Mouse (Mus musculus) megakaryocyte, embryonic 14.5 days (primary cell): ENCODE results near the gene Smurf2.
"Not testable (repeated sequence)": the region's sequence is repeated elsewhere in the genome, so short reads cannot be mapped to it uniquely, and the experiment has no call there.

ENCODE experiments used
- FLI1 ChIP-seq: IDR thresholded peaks from 2 replicates; pipeline ENCODE4 v1.6.1; 2012; ENCODE audit warnings: low read length, inconsistent platforms, mixed read lengths
- GATA1 ChIP-seq: IDR thresholded peaks from 3 replicates; pipeline ENCODE4 v1.6.1; 2012; ENCODE audit warnings: mixed read lengths, low read length, inconsistent platforms, borderline replicate concordance

DNA sequence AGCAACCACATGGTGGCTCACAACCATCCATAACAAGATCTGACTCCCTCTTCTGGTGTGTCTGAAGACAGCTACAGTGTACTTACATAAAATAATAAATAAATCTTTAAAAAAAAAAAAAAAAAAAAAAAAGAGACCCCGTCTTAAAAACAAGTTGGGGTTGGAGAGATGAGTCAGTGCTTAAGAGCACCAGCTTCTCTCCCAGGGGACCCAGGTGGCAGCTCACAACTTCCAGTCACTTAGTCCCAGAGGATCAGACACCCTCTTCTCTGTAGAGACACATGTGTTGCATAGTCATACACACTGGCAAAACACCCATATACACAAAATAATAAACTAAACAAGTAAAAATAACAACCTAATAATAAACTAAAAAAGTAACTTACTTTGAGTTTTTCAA lies 113.1 kb downstream of the Smurf2 start:
- not testable (repeated sequence) for TF ChIP-seq GATA1, FLI1
